Mouse (Mus musculus) activated CD4-positive, CD25-positive, alpha-beta regulatory T cell (primary cell): Measurements from ENCODE around the gene Gstm4. TPM values are rescaled to one million over a fixed set of nuclear protein-coding genes. Genes with fewer than 3 reads are reported as not detected.

ENCODE experiments used
- polyA plus RNA-seq, 2 experiments: library from polyadenylated mRNA; unstranded; fragments of 100-300 nt; shearing (Covaris generic); gene quantifications; one replicate each; pipeline ENCODE4 v1.2.1; 2017

The Gstm4 gene
- polyA plus RNA-seq = 1 to 10 TPM; 7.1 to 8.8 TPM

GRCm38 (mm10) chr3:108044394-108045140 is at the start of gene Gstm4:
Gene Gstm4, minus strand, starts transcription at chr3:108044894.

GRCm38 (mm10) chr3:108092536-108093115 is 47.9 kb upstream of the Gstm4 start, which contains the start of gene Gnat2:
Gene Gnat2, plus strand, starts transcription at chr3:108092789.

GRCm38 (mm10) chr3:108086470-108086979 is 41.8 kb upstream of the Gstm4 start, which contains the start of gene Ampd2:
Gene Ampd2, minus strand, starts transcription at chr3:108086651.

GRCm38 (mm10) chr3:108017473-108018189 is 27.1 kb downstream of the Gstm4 start, which contains the start of gene Gstm1:
Gene Gstm1, minus strand, starts transcription at chr3:108017973.

Other genes starting within 250 kb of the Gstm4 start
- not detected for gene Eps8l3, start 167.7 kb downstream of the Gstm4 start, polyA plus RNA-seq
- gene Gstm5, start 149.1 kb downstream of the Gstm4 start, polyA plus RNA-seq = 1 to 10 TPM; 1.4 to 2.0 TPM
- gene Gstm7, start 113.1 kb downstream of the Gstm4 start, polyA plus RNA-seq = under 1 TPM; 0.33 to 0.62 TPM
- under 1 TPM in 1 of 2 experiments, not detected in 1; 0.26 TPM for gene Gstm6, start 101.1 kb downstream of the Gstm4 start, polyA plus RNA-seq
- not detected for gene Gstm3, start 75.6 kb downstream of the Gstm4 start, polyA plus RNA-seq
- not detected for gene Gstm2, start 58.4 kb downstream of the Gstm4 start, polyA plus RNA-seq
- gene Gstm1, start 26.9 kb downstream of the Gstm4 start, polyA plus RNA-seq = 1 to 10 TPM; 2.9 to 3.6 TPM
- 10 to 100 TPM; 25.3 to 34.2 TPM for gene Ampd2, start 41.8 kb upstream of the Gstm4 start, polyA plus RNA-seq
- not detected for gene Gnat2, start 47.9 kb upstream of the Gstm4 start, polyA plus RNA-seq
- gene Gnai3, start 101.3 kb upstream of the Gstm4 start, polyA plus RNA-seq = 100 to 1,000 TPM; 166 to 167 TPM
- gene Gpr61, start 110.0 kb upstream of the Gstm4 start, polyA plus RNA-seq = under 1 TPM in 1 of 2 experiments, not detected in 1; 0.15 TPM
- gene Amigo1, start 141.4 kb upstream of the Gstm4 start, polyA plus RNA-seq = 1 to 10 TPM; 1.4 to 2.0 TPM
- 10 to 100 TPM; 15.8 to 16.9 TPM for gene Cyb561d1, start 156.3 kb upstream of the Gstm4 start, polyA plus RNA-seq
- gene Atxn7l2, start 166.0 kb upstream of the Gstm4 start, polyA plus RNA-seq = 1 to 10 TPM; 7.7 to 8.3 TPM
- not detected for gene Sypl2, start 181.8 kb upstream of the Gstm4 start, polyA plus RNA-seq
- 100 to 1,000 TPM; 169 to 196 TPM for gene Psma5, start 212.0 kb upstream of the Gstm4 start, polyA plus RNA-seq
- gene Sort1, start 239.2 kb upstream of the Gstm4 start, polyA plus RNA-seq = under 1 TPM; 0.23 to 0.43 TPM